Mouse (Mus musculus) testis, adult 2 months (tissue): Measurements from ENCODE around the gene Cops7a.

Source experiments
- CTCF ChIP-seq: fragments of 200-500 bp; IDR thresholded peaks from 2 replicates; pipeline ENCODE4 v1.5.1; 2012; ENCODE audit warnings: low read depth, mild to moderate bottlenecking, inconsistent platforms, low read length, moderate library complexity; ENCODE audit not compliant: control insufficient read depth, insufficient read depth, insufficient replicate concordance
- POLR2A ChIP-seq: fragments of 200-500 bp; IDR thresholded peaks from 2 replicates; pipeline ENCODE4 v1.6.1; 2012; ENCODE audit warnings: low read depth, mild to moderate bottlenecking, inconsistent platforms, low read length, moderate library complexity; ENCODE audit not compliant: control insufficient read depth

GRCm38 (mm10) chr6:124914511-124914910 lies 50.8 kb downstream of the Cops7a start:
- TF ChIP-seq POLR2A = no peak
- no peak for TF ChIP-seq CTCF
